Mouse (Mus musculus) forebrain, embryonic 13.5 days (tissue): Measurements from ENCODE around the gene Setd4. TPM values are rescaled to one million over a fixed set of nuclear protein-coding genes. Genes with fewer than 3 reads are reported as not detected.

Experiments
- ATAC-seq: fragments of 200-750 bp; cut with Nextera tagmentation; 2 replicates; pipeline ENCODE4 v1.8.0; 2017
- H3K27ac ChIP-seq: fragments of 300-500 bp; sonication (generic); 2 replicates; pipeline ENCODE4 v1.5.1; 2015; ENCODE audit warnings: inconsistent platforms, mild to moderate bottlenecking, moderate library complexity
- H3K27me3 ChIP-seq: fragments of 300-500 bp; sonication (generic); 2 replicates; pipeline ENCODE4 v1.6.1; 2015; ENCODE audit warnings: mild to moderate bottlenecking, inconsistent platforms
- H3K36me3 ChIP-seq: fragments of 300-500 bp; sonication (generic); 2 replicates; pipeline ENCODE4 v1.6.1; 2015; ENCODE audit warnings: mild to moderate bottlenecking, inconsistent platforms; ENCODE audit not compliant: poor library complexity, severe bottlenecking
- H3K4me1 ChIP-seq: fragments of 300-500 bp; sonication (generic); 2 replicates; pipeline ENCODE4 v1.6.1; 2015; ENCODE audit warnings: inconsistent platforms
- H3K4me2 ChIP-seq: fragments of 300-500 bp; sonication (generic); 2 replicates; pipeline ENCODE4 v1.6.1; 2015; ENCODE audit warnings: inconsistent platforms, mild to moderate bottlenecking, moderate library complexity
- H3K4me3 ChIP-seq: fragments of 300-500 bp; sonication (generic); 2 replicates; pipeline ENCODE4 v1.5.1; 2015; ENCODE audit warnings: mild to moderate bottlenecking, inconsistent platforms
- H3K9ac ChIP-seq: fragments of 300-500 bp; sonication (generic); 2 replicates; pipeline ENCODE4 v1.6.1; 2015; ENCODE audit warnings: mild to moderate bottlenecking, inconsistent platforms
- H3K9me3 ChIP-seq: fragments of 300-500 bp; sonication (generic); replicated peaks from 2 replicates; pipeline ENCODE4 v1.6.1; 2016; ENCODE audit warnings: inconsistent platforms
- WGBS: fragments of 180-500 bp; shearing (Covaris S2); methylation state at CpG from one replicate; pipeline ENCODE4 v1.1.7; 2015; 5-methylcytosine and 5-hydroxymethylcytosine counted together
- polyA plus RNA-seq: library from polyadenylated mRNA; unstranded; fragments of >200 nt; fragmentation: Nextera tagmentation; extraction: Ambion mirVana; gene quantifications from 2 replicates; pipeline ENCODE4 v1.2.1, GENCODE M21; 2015

Setd4 gene
- polyA plus RNA-seq, 1 experiment from 2014 or later = 16.0 TPM

GRCm38 (mm10) chr16:93590915-93591314 is 12.9 kb downstream of the Setd4 start:
- no peak for ATAC-seq
- H3K4me3 ChIP-seq = no peak overlapping the region
- H3K4me2 ChIP-seq = no peak overlapping the region
- H3K9me3 ChIP-seq = no peaks in the 10 kb centered on the region
- H3K27me3 ChIP-seq = no peaks in the 10 kb centered on the region
- WGBS = 97% methylated on average over 15 of the region's 15 CpGs
- no peak overlapping the region for H3K9ac ChIP-seq
- H3K36me3 ChIP-seq = peaks cover 49% of the 10 kb centered on the region
- H3K4me1 ChIP-seq = no peaks in the 10 kb centered on the region
- no peak overlapping the region for H3K27ac ChIP-seq

- no peak for ATAC-seq
- Histone ChIP-seq H3K36me3 (peaks cover 54% of the 10 kb centered on the region), H3K4me3 (no peak overlapping the region), H3K27me3 (no peaks in the 10 kb centered on the region), H3K9me3 (no peaks in the 10 kb centered on the region), H3K4me2 (no peak overlapping the region), H3K27ac (no peak overlapping the region), H3K4me1 (no peaks in the 10 kb centered on the region), H3K9ac (no peak overlapping the region)
- WGBS = 45% methylated on average over 4 of the region's 4 CpGs
These were observed 15.6 kb downstream of the Setd4 start for GRCm38 (mm10) chr16:93588281-93588680.

- Histone ChIP-seq H3K27ac (no peak overlapping the region), H3K36me3 (peaks cover 47% of the 10 kb centered on the region)
These were observed 17.5 kb downstream of the Setd4 start for GRCm38 (mm10) chr16:93586382-93586781.

GRCm38 (mm10) chr16:93585703-93586205 is 18.1 kb downstream of the Setd4 start:
- ATAC-seq = no peak
- Histone ChIP-seq H3K27me3 (no peaks in the 10 kb centered on the region), H3K4me2 (no peak overlapping the region), H3K4me1 (no peaks in the 10 kb centered on the region), H3K9me3 (no peaks in the 10 kb centered on the region), H3K4me3 (no peak overlapping the region), H3K9ac (no peak overlapping the region), H3K36me3 (peaks cover 43% of the 10 kb centered on the region), H3K27ac (no peak overlapping the region)
- WGBS = 90% methylated on average over 9 of the region's 9 CpGs

More at GRCm38 (mm10) chr16:93586382-93586781, 17.5 kb downstream of the Setd4 start:
- 58% methylated on average over 8 of the region's 8 CpGs for whole genome bisulfite sequencing
- no peaks in the 10 kb centered on the region for H3K4me1 ChIP-seq
- ATAC-seq = no peak
- H3K9ac ChIP-seq = no peak overlapping the region
- no peaks in the 10 kb centered on the region for H3K9me3 ChIP-seq
- H3K27me3 ChIP-seq = no peaks in the 10 kb centered on the region
- H3K4me2 ChIP-seq = no peak overlapping the region
- H3K4me3 ChIP-seq = no peak overlapping the region

GRCm38 (mm10) chr16:93584976-93585702 is 18.7 kb downstream of the Setd4 start:
- peaks cover 37% of the 10 kb centered on the region for H3K36me3 ChIP-seq
- H3K9ac ChIP-seq = no peak overlapping the region
- no peak overlapping the region for H3K27ac ChIP-seq
- no peak overlapping the region for H3K4me2 ChIP-seq
- H3K4me3 ChIP-seq = no peak overlapping the region
- no peaks in the 10 kb centered on the region for H3K4me1 ChIP-seq
- no peak for ATAC-seq
- no peaks in the 10 kb centered on the region for H3K9me3 ChIP-seq
- H3K27me3 ChIP-seq = no peaks in the 10 kb centered on the region
- WGBS = 93% methylated on average over 24 of the region's 24 CpGs

- Histone ChIP-seq H3K27ac (no peak overlapping the region), H3K4me2 (no peak overlapping the region), H3K9me3 (no peaks in the 10 kb centered on the region), H3K36me3 (peaks cover 20% of the 10 kb centered on the region), H3K4me1 (no peaks in the 10 kb centered on the region), H3K4me3 (no peak overlapping the region), H3K9ac (no peak overlapping the region), H3K27me3 (no peaks in the 10 kb centered on the region)
- ATAC-seq = no peak
- 73% methylated on average over 6 of the region's 6 CpGs for WGBS
These were observed 22.7 kb downstream of the Setd4 start for GRCm38 (mm10) chr16:93581125-93581524.

- H3K4me1 ChIP-seq = no peaks in the 10 kb centered on the region
- no peak overlapping the region for H3K9ac ChIP-seq
- WGBS = 88% methylated on average over 8 of the region's 8 CpGs
- no peak overlapping the region for H3K4me3 ChIP-seq
- H3K27ac ChIP-seq = no peak overlapping the region
- H3K27me3 ChIP-seq = no peaks in the 10 kb centered on the region
- no peak for ATAC-seq
- H3K9me3 ChIP-seq = no peaks in the 10 kb centered on the region
- H3K36me3 ChIP-seq = no peaks in the 10 kb centered on the region
- H3K4me2 ChIP-seq = no peak overlapping the region
These were observed 25.4 kb downstream of the Setd4 start for GRCm38 (mm10) chr16:93578346-93579005.

GRCm38 (mm10) chr16:93576412-93577082 is 27.3 kb downstream of the Setd4 start:
- ATAC-seq = 0 out of 2 replicates have a peak, but pooled peaks have one; percentile 10
- Histone ChIP-seq H3K27ac (no peak overlapping the region), H3K27me3 (no peaks in the 10 kb centered on the region), H3K9me3 (no peaks in the 10 kb centered on the region), H3K9ac (no peak overlapping the region), H3K4me3 (no peak overlapping the region), H3K36me3 (no peaks in the 10 kb centered on the region), H3K4me1 (no peaks in the 10 kb centered on the region), H3K4me2 (no peak overlapping the region)
- 35% methylated on average over 14 of the region's 14 CpGs for WGBS

GRCm38 (mm10) chr16:93575574-93575973 is 28.3 kb downstream of the Setd4 start:
- 84% methylated on average over 5 of the region's 5 CpGs for WGBS
- Histone ChIP-seq H3K27ac (no peak overlapping the region), H3K4me1 (no peaks in the 10 kb centered on the region), H3K27me3 (no peaks in the 10 kb centered on the region), H3K36me3 (no peaks in the 10 kb centered on the region), H3K4me2 (no peak overlapping the region), H3K4me3 (no peak overlapping the region), H3K9ac (no peak overlapping the region), H3K9me3 (no peaks in the 10 kb centered on the region)
- ATAC-seq = no peak

GRCm38 (mm10) chr16:93574521-93575191 is 29.2 kb downstream of the Setd4 start:
- ATAC-seq = no peak
- Histone ChIP-seq H3K36me3 (no peaks in the 10 kb centered on the region), H3K4me3 (no peak overlapping the region), H3K4me2 (no peak overlapping the region), H3K9me3 (no peaks in the 10 kb centered on the region), H3K27ac (no peak overlapping the region), H3K9ac (no peak overlapping the region), H3K27me3 (no peaks in the 10 kb centered on the region), H3K4me1 (no peaks in the 10 kb centered on the region)
- whole genome bisulfite sequencing = 56% methylated on average over 18 of the region's 18 CpGs

- WGBS = 95% methylated on average over 5 of the region's 5 CpGs
- Histone ChIP-seq H3K4me3 (no peak overlapping the region), H3K9me3 (no peaks in the 10 kb centered on the region), H3K27ac (no peak overlapping the region), H3K4me1 (no peaks in the 10 kb centered on the region), H3K9ac (no peak overlapping the region), H3K4me2 (no peak overlapping the region), H3K36me3 (no peaks in the 10 kb centered on the region), H3K27me3 (no peaks in the 10 kb centered on the region)
- no peak for ATAC-seq
These were observed 30.4 kb downstream of the Setd4 start for GRCm38 (mm10) chr16:93573434-93573833.

GRCm38 (mm10) chr16:93572383-93572782 is 31.5 kb downstream of the Setd4 start:
- no peak for ATAC-seq
- H3K9ac ChIP-seq = no peak overlapping the region
- H3K4me2 ChIP-seq = no peak overlapping the region
- H3K4me3 ChIP-seq = no peak overlapping the region
- no peaks in the 10 kb centered on the region for H3K36me3 ChIP-seq
- 91% methylated on average over 6 of the region's 6 CpGs for WGBS
- no peak overlapping the region for H3K27ac ChIP-seq
- H3K27me3 ChIP-seq = no peaks in the 10 kb centered on the region
- no peaks in the 10 kb centered on the region for H3K4me1 ChIP-seq
- no peaks in the 10 kb centered on the region for H3K9me3 ChIP-seq
